Mouse (Mus musculus): ENCODE measurements around the gene Rbm26.

The Rbm26 gene

DNA sequence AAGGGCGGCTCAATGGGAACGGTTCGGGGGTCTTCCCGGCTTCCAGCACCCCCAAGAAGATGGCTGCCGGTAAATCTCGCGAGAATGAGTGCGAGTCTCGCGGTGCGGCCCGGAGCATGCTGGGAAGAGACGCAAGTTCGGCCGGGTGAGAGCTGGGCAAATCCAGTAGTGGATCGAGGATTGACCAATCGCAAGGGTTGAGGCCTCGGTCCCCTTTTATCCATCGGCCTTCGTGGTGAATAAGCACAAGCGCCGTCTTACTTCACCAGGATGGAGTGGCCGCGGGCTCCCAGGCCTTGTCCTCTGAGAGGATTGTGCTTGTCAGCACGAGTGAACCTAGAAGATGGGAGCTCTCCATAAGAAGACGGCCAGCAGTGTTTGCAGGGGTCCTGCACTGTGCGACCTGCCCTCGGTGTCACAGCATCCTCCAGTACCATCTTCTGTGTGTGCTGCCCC lies at the start of gene Rbm26:
Gene Rbm26 (minus strand): TSS at position 90 of the 456 bp plus-strand sequence.
- ATAC-seq (ENCODE audit: low TSS enrichment), result peak; percentile 93

DNA sequence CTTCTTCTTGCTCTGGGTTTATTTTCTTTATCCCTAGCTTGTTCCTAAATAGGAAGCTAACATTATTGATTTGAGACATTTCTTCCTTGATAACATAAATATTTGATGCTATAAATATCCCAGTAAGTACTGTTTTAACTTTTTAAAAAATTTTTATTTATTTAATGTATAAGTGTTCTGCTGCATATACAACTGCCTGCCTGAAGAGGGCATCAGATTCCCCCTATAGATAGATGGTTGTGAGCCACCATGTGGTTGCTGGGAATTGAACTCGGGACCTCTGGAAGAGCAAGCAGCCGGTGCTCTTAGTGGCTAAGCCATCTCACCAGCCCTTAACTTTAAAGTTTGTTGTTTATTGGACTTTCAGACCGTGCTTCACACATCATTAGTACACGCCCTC lies 48.7 kb upstream of the Rbm26 start:
- ATAC-seq (ENCODE audit: low TSS enrichment), result no peak

DNA sequence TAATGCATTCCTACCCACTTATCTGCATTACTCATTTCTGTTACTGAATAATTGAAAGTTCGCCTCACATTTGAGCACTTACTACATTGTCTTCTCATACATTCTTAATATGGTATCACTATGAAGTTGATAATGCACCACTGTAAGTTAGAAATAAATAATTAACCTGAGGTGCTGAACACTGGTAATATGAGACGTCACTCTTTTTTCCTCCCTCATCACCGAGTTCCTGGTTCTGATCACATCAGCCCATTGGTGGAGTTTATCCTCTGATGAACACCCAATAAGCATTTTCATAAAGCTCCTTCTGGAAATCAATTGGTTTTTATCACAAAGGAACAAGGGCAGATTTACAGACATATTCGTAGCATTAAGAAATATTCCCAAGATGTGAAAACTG lies 45.1 kb upstream of the Rbm26 start:
- no peak for ATAC-seq (ENCODE audit: low TSS enrichment)

DNA sequence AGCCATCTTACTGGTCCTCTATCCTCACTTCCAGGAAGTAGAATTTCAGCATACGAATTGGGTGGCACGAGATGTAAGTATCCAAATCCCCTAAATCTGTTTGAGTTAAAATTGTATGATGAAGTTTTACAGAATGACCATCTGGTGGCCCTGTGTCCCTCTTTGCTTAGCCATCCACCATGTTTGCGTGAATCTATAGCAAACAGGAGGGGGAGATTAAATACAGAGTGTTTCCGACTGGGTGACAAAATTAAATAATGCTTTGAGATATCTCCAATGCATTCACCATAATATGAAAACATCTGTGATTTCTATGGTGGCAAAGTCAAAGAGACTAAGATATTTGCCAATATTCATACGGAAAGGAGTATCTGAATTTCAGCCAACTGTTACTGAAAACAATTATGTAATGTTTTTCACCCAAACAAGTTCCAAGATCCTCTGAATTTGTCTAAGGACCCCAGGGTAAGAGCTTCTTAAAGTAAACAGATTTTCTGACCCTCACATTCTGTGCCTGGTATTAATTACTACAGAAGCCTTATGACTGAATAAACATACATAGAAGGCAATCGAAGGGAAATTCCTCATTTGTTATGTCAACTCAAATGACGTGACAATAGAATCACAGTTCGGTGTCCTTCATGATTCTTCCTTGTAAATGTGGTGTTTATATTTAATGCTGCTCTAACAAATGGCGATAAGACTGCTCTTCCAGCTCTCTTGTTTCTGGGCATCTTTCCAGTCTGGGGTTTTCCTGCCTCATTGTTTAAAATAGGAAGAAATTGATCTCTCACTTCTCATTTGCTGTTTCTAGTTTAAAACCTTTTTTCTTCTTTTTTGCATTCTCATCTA lies 42.6 kb upstream of the Rbm26 start:
- ATAC-seq (ENCODE audit: low TSS enrichment), result peak; percentile 23; the same call in 1 of the 2 replicates

- 0 out of 2 replicates have a peak, but pooled peaks have one; percentile 20 for ATAC-seq (ENCODE audit: low TSS enrichment)
Observed at GRCm38 (mm10) chr14:105198401-105198800, 21.3 kb upstream of the Rbm26 start.

DNA sequence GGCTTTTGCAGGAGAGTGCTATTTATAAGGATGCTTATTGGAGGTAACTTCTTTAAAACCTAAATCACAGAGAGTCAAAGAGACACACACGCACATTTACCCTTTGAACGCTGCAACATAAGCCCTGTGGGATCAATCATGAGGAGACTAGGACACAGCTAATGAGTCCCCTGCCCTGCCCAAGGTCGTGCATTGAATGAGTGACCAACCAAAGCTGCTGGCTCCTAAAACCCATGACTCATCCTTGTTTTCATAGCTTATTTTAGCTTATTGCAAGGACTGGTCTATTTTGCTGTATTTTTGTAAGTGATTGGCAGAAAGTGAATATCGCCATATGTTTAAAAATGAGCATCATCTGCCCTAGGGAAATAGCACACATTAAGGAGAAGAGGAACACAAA lies 17.6 kb upstream of the Rbm26 start:
- ATAC-seq (ENCODE audit: low TSS enrichment), result peak; percentile 76

- ATAC-seq (ENCODE audit: low TSS enrichment), result 0 out of 2 replicates have a peak, but pooled peaks have one; percentile 27
Observed at GRCm38 (mm10) chr14:105184866-105185265, 7.7 kb upstream of the Rbm26 start.

- ATAC-seq (ENCODE audit: low TSS enrichment), result no peak
Observed at GRCm38 (mm10) chr14:105182786-105183185, 5.7 kb upstream of the Rbm26 start.

DNA sequence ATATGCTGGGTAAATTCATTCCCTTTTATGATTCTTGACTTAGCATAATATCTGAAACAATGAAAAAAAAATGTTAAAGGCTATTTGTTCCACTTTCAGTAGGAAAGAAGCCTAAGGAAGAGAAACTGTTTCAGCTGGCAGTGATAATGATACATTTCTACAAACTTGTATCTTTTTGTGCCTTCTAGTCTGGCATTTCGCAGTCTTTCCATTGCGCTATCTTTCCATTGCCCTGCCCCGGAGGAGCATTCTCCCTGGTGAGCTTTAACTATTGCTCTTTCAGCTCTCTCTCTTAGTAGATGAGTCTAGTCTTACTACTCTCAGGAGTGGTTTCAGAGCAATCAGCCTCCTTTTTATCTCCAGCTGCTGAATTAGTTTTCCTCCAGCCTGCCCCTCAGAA lies 2.6 kb upstream of the Rbm26 start:
- no peak for ATAC-seq (ENCODE audit: low TSS enrichment)

GRCm38 (mm10) chr14:105178996-105179395 lies 1.9 kb upstream of the Rbm26 start:
- ATAC-seq (ENCODE audit: low TSS enrichment), result no peak

DNA sequence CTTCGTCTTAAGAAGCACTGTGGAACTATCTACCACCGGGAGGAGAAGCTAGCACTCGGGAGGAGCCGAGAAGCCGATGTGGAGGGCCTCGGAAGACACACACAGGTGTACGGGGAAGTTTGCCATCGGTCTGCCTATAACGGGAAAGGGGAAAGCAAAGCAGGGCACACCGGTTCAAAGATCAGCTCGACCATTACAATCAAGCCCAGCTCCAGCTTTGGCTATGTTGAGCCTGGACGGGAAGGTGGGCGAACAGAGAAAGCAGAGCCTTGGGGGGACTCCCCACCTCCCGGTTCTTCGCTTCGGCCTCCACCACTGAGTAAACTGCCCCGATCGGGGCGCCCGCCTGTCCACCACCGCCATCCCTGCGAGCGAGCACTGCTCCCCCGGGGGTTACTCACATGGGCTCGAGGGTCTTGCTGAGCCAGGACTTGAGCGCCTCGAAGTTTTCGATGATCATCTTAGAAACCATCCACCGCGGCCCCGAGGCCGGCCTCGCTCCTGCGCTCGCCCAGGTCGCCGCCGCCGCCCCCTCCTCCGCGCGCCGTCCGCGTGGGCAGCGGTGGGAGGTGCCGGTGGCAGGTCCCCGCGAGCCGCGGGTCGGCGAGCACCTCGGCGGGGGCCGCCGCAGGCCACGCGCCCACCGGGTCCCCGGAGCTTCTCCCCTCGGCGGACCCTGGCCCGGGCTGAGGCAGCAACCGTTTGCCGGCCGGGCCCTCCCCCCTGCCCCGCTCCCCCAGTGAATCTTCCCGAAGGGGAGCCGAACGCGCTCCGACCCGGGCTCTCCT lies 552 bp downstream of the Rbm26 start:
- peak; percentile 45 for ATAC-seq (ENCODE audit: low TSS enrichment)

DNA sequence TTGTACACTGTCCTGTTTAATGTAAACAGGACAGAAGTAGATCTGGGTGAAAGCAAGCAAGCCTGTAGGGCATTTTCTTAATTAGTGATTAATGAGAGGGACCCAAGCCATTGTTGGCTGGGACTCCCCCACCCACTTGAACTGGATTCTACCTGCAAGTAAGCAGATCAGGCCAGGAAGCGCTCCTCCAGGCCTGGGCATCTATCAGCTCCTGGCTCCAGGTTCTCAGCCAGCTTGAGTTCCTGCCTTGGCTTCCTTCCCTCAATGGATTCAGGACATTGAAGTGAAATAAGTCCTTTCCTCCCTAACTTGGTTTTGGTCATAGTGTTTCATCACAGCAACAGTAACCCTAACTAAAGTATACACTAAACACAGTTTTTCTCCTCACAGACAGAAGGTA lies 9.9 kb downstream of the Rbm26 start:
- ATAC-seq (ENCODE audit: low TSS enrichment), result no peak

- ATAC-seq (ENCODE audit: low TSS enrichment), result no peak
Observed at GRCm38 (mm10) chr14:105164793-105165192, 12.3 kb downstream of the Rbm26 start.

- no peak for ATAC-seq (ENCODE audit: low TSS enrichment)
Observed at GRCm38 (mm10) chr14:105161334-105161733, 15.8 kb downstream of the Rbm26 start.

- no peak for ATAC-seq (ENCODE audit: low TSS enrichment)
Observed at GRCm38 (mm10) chr14:105158526-105158925, 18.6 kb downstream of the Rbm26 start.

DNA sequence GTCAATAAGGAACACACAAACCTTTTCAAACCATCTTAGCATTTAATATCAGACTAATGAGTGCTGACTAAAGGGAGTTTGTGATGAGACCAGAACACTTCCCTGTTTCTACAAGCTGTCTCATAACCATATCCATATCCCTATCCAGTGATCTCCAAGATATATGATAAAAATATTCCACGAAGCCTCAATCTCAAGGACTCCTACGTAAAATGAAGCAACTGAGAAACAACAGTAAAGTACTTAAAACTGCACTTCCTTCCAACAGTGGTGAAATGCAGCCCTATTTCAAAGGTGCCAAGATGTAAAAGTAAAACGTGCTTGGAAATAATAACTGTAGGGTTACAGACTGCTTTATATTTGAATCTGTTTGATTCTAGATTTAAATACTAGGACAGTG lies 43.1 kb downstream of the Rbm26 start:
- peak; percentile 97 for ATAC-seq (ENCODE audit: low TSS enrichment)

DNA sequence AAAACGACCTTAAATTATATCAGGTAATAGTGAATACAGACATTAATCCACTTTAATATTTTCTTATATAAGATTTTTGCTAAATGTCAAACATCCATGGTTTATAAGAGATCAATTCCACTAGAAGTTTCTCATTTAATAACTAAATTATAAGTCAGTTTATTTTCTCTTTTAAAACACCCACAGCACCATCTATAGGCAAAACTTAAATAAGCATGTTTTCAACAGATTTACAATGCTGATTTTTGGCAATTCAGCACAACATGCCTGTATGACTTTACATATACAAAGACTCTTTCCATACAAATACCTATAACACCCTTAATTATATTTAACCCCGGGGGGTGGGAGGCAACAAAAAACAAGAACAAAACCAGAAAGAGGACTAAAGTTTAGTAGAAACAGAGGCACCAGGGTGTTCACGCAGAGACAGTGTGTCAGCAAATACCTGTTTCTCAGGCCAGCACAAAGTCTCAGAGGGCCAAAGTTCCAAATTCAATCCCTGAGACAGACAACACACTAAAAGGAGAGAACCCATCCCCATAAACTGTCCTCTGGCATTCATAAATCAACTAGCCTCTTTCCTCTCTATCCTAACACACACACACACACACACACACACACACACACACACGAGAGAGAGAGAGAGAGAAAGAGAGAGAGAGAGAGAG lies 49.3 kb downstream of the Rbm26 start:
- no peak for ATAC-seq (ENCODE audit: low TSS enrichment)

DNA sequence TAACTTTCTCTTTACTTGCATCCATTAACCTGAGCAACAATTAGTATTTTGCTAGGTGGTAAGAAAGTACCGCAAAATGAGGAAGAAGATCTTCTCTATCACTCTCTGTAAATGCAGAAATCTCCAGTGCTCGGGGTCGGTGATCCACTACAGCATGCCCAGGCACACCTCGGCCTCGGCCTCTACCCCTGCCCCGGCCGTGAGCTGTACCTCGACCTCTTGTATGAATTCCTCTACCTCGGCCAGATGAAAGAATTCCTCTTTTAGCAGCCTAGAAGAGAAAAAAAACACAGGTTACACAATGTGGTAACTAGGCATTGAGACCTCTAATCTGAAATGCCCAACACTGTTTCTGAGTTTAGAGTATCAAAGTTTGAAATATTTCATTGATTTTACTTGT lies 52.6 kb downstream of the Rbm26 start:
- ATAC-seq (ENCODE audit: low TSS enrichment), result no peak

DNA sequence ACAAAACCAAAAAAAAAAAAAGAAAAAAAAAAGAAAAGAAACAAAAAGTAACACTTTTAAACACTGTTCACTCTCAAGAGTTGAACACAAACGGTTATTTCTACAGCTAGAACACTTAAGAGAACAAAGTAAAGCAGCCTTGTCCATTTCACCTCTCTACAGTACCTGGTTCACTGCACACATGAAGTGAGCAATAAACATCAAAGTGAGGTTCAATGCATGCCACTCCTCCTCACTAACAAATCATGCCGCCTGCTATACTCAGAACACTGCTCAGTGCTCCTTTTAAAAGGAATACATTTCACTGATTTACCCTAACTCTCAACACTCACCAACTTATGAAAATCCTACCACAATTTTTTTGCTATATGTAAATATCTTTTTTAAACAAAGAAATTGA lies 61.7 kb downstream of the Rbm26 start:
- no peak for ATAC-seq (ENCODE audit: low TSS enrichment)

GRCm38 (mm10) chr14:105106252-105106651 lies 70.9 kb downstream of the Rbm26 start:
- ATAC-seq (ENCODE audit: low TSS enrichment), result no peak

DNA sequence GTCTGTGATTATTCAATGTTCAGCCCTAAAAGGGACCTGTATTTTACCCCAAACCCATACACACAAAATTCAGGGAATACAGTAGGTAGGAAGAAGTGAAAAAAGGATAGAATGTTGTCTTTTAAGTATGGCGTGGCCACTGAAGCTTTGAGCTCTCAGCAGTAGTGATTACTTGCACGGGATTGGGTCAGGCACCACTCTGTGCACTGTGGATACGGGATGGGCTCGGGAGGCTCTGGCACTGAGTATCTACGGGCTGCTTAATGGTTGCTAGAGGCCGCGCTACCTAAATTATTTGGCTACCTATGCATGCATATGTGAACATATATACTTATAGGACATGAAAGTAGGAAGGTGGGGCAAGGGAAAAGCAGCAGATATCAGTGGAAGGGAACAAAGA lies 78.3 kb downstream of the Rbm26 start:
- ATAC-seq (ENCODE audit: low TSS enrichment), result peak; percentile 51; the same call in 1 of the 2 replicates

- ATAC-seq (ENCODE audit: low TSS enrichment), result no peak
Observed at GRCm38 (mm10) chr14:105096221-105096620, 80.9 kb downstream of the Rbm26 start.
